Mouse (Mus musculus): ENCODE results near the gene Cys1. TPM values are rescaled to one million over a fixed set of nuclear protein-coding genes. Genes with fewer than 3 reads are reported as not detected.

Cys1 gene
- polyA plus RNA-seq, 1 experiment from 2014 or later: 116 TPM

- in situ Hi-C loops (cut with MboI; ENCODE audit: low pct_unique_long_range_greater_than_20kb): no loop called here
- no peak for DNase-seq (ENCODE audit: low read depth, low spot score)
- TF ChIP-seq CTCF (IDR thresholded peaks at IDR 0.05): peak; percentile 82
- CTCF ChIA-PET: interaction anchor here (0.7 to 1.8 kb wide), 4 partner anchors 10 to 210 kb away, joined by 3 to 4 read pairs (median 3); no protein-coding TSS in a partner anchor
- peak; percentile 31 for ATAC-seq
- POLR2A ChIA-PET: interaction anchor here (0.6 to 1.3 kb wide), 3 partner anchors 9 to 28 kb away, joined by 3 to 6 read pairs (median 4); no protein-coding TSS in a partner anchor
- H3K27me3 ChIP-seq: no peaks in the 10 kb centered on the region
Measured at GRCm38 (mm10) chr12:24680492-24681285, 924 bp downstream of the Cys1 start.

GRCm38 (mm10) chr12:24680096-24680491, 1.5 kb downstream of the Cys1 start:
- in situ Hi-C loops (cut with MboI; ENCODE audit: low pct_unique_long_range_greater_than_20kb): no loop called here

DNA sequence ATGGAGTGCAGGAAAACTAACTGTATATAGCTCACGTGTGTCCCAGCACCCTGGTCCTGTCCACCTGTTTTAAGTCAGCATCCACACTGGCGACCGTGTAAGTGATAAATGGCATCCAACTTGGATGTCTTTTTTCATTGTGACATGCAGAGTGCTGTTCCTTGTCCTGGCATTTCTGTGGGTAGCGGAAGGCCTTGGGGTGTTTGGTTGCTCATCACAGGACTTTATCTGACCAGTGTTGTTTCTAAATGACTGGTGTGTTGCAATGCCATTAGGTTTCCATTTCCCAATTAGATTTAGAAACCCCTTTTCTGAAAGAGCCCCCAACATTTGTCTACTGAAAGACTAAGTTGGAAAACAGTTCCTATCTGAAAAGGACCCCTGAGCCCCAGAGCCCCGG, 19.5 kb downstream of the Cys1 start:
- ChIA-PET POLR2A (no interaction called here), CTCF (no interaction called here)
- in situ Hi-C loops (cut with MboI; ENCODE audit: low pct_unique_long_range_greater_than_20kb): no loop called here
- no peaks in the 10 kb centered on the region for H3K27me3 ChIP-seq
- TF ChIP-seq CTCF (IDR thresholded peaks at IDR 0.05): no peak
- no peak for ATAC-seq
- no peak for DNase-seq (ENCODE audit: low read depth, low spot score)

More at GRCm38 (mm10) chr12:24680096-24680491, 1.5 kb downstream of the Cys1 start:
- CTCF ChIA-PET: interaction anchor here (0.7 to 1.8 kb wide), 5 partner anchors 11 to 209 kb away, joined by 3 to 4 read pairs (median 3); no protein-coding TSS in a partner anchor
- no peak for TF ChIP-seq CTCF (IDR thresholded peaks at IDR 0.05)
- DNase-seq (ENCODE audit: low read depth, low spot score) (no peak), ATAC-seq (peak; percentile 28)
- no peaks in the 10 kb centered on the region for H3K27me3 ChIP-seq
- POLR2A ChIA-PET: interaction anchor here (1.3 kb wide), 1 partner anchor 10 kb away, joined by 6 read pairs; no protein-coding TSS in a partner anchor

DNA sequence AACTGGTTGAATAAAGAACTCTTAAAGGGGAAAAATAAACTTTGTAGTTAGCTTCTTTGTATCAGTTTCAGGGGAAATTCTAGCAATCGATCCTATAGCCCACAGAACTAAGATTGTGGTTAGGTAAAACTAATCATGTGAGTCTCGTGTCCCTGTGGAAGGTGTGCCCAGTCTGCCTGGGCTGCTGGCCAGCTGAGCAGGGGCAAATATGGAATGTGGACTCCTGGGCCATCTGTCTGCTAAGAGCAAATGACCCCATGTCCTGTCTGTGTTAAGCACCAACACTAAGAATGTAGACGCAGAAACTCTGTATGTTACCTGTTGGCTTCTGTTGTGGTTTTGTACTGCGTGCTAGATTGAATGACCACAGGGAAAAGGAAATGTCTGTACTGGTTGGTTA, 20.5 kb downstream of the Cys1 start:
- ATAC-seq: no peak
- CTCF ChIA-PET: interaction anchor here (0.8 kb wide), 1 partner anchor 34 kb away, joined by 3 read pairs; no protein-coding TSS in a partner anchor
- POLR2A ChIA-PET: no interaction called here
- no peaks in the 10 kb centered on the region for H3K27me3 ChIP-seq
- no peak for DNase-seq (ENCODE audit: low read depth, low spot score)
- in situ Hi-C loops (cut with MboI; ENCODE audit: low pct_unique_long_range_greater_than_20kb): no loop called here
- no peak for TF ChIP-seq CTCF (IDR thresholded peaks at IDR 0.05)

DNA sequence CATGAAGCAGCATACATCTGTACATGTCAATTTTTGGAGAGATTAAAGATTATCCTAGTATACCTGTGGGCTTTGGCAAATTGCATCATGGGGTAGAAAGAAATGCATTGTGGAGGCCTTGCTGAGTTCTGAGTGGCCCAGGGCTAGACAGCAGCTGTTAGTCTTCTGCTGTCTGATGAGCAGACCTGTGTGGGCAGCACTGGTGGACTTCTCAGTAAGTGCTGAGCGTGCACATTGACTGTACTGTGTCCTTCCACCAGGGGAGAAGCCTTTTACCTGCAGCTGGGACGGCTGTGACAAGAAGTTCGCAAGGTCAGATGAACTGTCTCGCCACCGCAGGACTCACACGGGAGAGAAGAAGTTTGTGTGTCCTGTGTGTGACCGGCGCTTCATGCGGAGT, 21.7 kb downstream of the Cys1 start:
- TF ChIP-seq CTCF (IDR thresholded peaks at IDR 0.05): no peak
- in situ Hi-C loops (cut with MboI; ENCODE audit: low pct_unique_long_range_greater_than_20kb): loop anchor here (5.0 kb wide), 1 partner anchor 53 kb away; no protein-coding TSS in a partner anchor
- H3K27me3 ChIP-seq: no peaks in the 10 kb centered on the region
- ATAC-seq: no peak
- DNase-seq (ENCODE audit: low read depth, low spot score): no peak
- POLR2A ChIA-PET: no interaction called here
- CTCF ChIA-PET: no interaction called here

- in situ Hi-C loops (cut with MboI; ENCODE audit: low pct_unique_long_range_greater_than_20kb): loop anchor here (5.0 kb wide), 1 partner anchor 52 kb away; no protein-coding TSS in a partner anchor
- ChIA-PET CTCF (no interaction called here), POLR2A (no interaction called here)
- H3K27me3 ChIP-seq: no peaks in the 10 kb centered on the region
- DNase-seq (ENCODE audit: low read depth, low spot score): no peak
- ATAC-seq: no peak
- no peak for TF ChIP-seq CTCF (IDR thresholded peaks at IDR 0.05)
Measured at GRCm38 (mm10) chr12:24658998-24659397, 22.6 kb downstream of the Cys1 start.

DNA sequence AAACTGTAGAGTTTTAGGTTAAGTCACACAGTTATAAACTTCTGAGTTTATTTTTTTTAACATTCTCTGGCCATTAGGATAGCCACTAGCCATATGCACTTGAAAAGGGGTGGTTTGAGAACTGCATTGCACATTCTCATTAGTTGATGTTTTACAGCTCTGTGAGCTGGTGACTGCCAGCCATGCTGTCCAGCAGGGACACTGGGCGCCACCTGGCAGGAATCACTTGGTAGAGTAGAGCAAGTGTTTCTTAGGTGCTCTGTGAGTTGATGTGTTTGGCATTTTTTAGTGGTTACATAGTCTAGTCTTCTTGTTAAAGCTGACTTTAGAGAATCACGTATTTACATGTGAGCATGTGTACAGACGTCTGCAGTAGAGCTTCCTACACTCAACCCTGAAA, 25.2 kb downstream of the Cys1 start:
- ChIA-PET CTCF (interaction anchor here (0.6 to 3.0 kb wide), 7 partner anchors 9 to 53 kb away, joined by 3 to 20 read pairs (median 4); no protein-coding TSS in a partner anchor), POLR2A (interaction anchor here (0.5 to 0.6 kb wide), 2 partner anchors 28 to 195 kb away, joined by 3 read pairs; no protein-coding TSS in a partner anchor)
- H3K27me3 ChIP-seq: no peaks in the 10 kb centered on the region
- no peak for TF ChIP-seq CTCF (IDR thresholded peaks at IDR 0.05)
- in situ Hi-C loops (cut with MboI; ENCODE audit: low pct_unique_long_range_greater_than_20kb): loop anchor here (5.0 kb wide), 1 partner anchor 49 kb away; no protein-coding TSS in a partner anchor
- ATAC-seq (peak; percentile 49), DNase-seq (ENCODE audit: low read depth, low spot score) (no peak)

DNA sequence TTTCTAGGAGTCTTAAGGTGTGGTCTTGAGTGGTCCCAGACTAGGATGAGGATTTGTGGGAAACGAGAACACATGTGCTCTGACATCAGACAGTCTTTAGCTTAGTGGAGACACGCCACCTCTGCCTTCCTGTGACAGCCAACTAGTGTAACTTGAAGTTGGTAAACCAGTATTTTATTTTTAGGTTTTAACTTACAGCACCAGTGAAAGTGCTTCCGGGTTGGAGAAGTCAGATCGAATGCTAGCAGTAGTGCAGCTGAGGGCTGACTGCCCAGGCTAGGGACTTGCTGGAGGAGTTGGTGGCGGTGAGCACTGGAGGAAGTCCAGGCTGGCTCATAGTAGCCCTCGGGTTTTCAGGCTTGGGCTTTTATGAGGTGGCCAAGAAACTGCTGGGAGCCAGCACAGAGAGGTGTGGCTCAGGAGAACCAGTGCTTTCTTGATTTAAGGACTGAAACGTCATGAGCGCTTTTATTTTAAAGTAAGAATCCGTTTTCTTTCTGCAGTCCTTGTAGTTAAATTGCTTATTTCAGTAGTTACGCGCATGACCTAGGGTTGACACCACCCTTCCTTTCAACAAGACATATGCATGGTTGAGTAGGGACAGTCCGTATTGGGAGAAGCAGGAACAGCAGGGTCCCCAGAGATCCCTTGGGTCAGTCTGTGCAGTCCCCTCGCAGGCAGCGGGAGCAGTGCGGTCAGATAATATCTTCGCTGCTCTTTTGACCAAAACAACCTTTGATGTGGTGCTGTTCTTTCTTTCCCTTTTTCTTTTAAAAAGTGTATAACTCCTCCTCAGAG, 27.3 kb downstream of the Cys1 start:
- POLR2A ChIA-PET: no interaction called here

GRCm38 (mm10) chr12:24651642-24652342, 29.8 kb downstream of the Cys1 start:
- in situ Hi-C loops (cut with MboI; ENCODE audit: low pct_unique_long_range_greater_than_20kb): no loop called here
- TF ChIP-seq CTCF (IDR thresholded peaks at IDR 0.05): no peak
- ATAC-seq (peak; percentile 78), DNase-seq (ENCODE audit: low read depth, low spot score) (peak; percentile 60)
- ChIA-PET POLR2A (no interaction called here), CTCF (interaction anchor here (1.7 kb wide), 1 partner anchor 49 kb away, joined by 3 read pairs; no protein-coding TSS in a partner anchor)
- H3K27me3 ChIP-seq: no peaks in the 10 kb centered on the region

More for the DNA sequence above, 27.3 kb downstream of the Cys1 start:
- TF ChIP-seq CTCF (IDR thresholded peaks at IDR 0.05): no peak
- DNase-seq (ENCODE audit: low read depth, low spot score): no peak
- no peak for ATAC-seq
- H3K27me3 ChIP-seq: no peaks in the 10 kb centered on the region
- in situ Hi-C loops (cut with MboI; ENCODE audit: low pct_unique_long_range_greater_than_20kb): no loop called here
- CTCF ChIA-PET: interaction anchor here (0.6 to 2.5 kb wide), 2 partner anchors 11 to 20 kb away, joined by 3 to 5 read pairs; no protein-coding TSS in a partner anchor

Measured in Patski (cell line).